Comparison of ENCODE assay signal across 8 mouse cellular contexts in the genomic region with DNA sequence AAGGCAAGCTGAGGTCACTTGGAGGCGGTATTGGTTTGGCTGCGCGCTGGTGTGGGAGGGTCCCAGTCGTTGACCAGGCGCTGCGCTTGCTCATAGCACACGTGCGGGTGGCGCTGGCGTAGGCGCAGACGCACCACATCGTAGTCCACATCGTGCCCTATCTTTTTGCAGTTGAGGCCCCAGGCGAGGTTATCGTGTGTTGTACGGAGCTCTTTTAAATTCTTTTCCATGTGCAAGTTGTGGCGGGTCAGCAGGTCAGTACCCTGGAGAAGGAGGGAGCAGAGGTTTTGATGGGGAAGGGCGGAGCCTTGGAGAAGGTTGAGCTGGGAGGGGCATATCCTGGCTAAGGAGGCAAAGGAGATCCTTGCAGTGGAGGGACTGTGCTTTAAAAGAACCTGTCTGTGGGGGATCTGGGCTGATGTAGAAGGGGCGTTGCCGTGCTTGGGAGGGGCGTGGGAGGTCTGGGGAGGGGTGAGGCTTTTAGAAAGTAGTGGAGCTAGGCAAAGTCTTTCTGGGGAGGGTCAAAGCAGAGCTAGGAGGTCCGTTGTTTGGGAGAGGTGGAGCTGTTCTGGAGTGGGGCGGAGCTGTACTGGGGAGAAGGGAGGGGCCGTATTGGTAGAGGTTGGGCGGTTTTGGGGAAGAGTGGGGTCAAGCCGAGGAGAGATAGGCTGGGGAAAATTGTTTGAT. TPM values are rescaled to one million over a fixed set of nuclear protein-coding genes. Genes with fewer than 3 reads are reported as not detected.
A peak's percentile ranks its signal among the peaks of the same experiment; 100 is the strongest.
DNase-seq lines count a peak whose midpoint lies in the region; ATAC-seq and TF ChIP-seq lines count a peak whose summit lies in the region.

No protein-coding gene starts in this region.

- no peak overlapping the region for H3K27ac ChIP-seq in heart, embryonic 14.5 days (replicated peaks in 1 of 2; ENCODE audit: control insufficient read depth in 1 of 2, insufficient read depth in 1 of 2, low read depth in 2 of 2, low read length in 2 of 2)
- no peak overlapping the region for H3K27ac ChIP-seq in limb, embryonic 14.5 days (replicated peaks; ENCODE audit: low read depth, low read length)

- no peaks in the 10 kb centered on the region for H3K9me3 ChIP-seq in heart, embryonic 14.5 days (ENCODE audit: control insufficient read depth, low read length)
- no peaks in the 10 kb centered on the region for H3K9me3 ChIP-seq in limb, embryonic 14.5 days (ENCODE audit: control insufficient read depth, low read length)

- no peak for DNase-seq in cerebellum, adult 11 months
- peak; percentile 36 for DNase-seq in ovary, adult 18-20 months (ENCODE audit: low spot score)
- no peak for DNase-seq in ovary, postnatal 10 days (ENCODE audit: low spot score)
- DNase-seq in limb, embryonic 14.5 days (ENCODE audit: low spot score), result no peak
- DNase-seq in ovary, postnatal 36 days (ENCODE audit: low spot score), result peak; percentile 38

- H3K4me3 ChIP-seq in heart, embryonic 14.5 days (ENCODE audit: control insufficient read depth in 1 of 2, insufficient read depth in 1 of 2, low read depth in 1 of 2, low read length in 2 of 2), result peak overlapping the region; percentile 16 to 30
- H3K4me3 ChIP-seq in limb, embryonic 14.5 days (replicated peaks; ENCODE audit: low read length), result peak overlapping the region; percentile 35

- peak overlapping the region; percentile 30; the same call in 1 of the 2 replicates for H3K9ac ChIP-seq in heart, embryonic 14.5 days (ENCODE audit: low read length)
- H3K9ac ChIP-seq in limb, embryonic 14.5 days (ENCODE audit: low read depth, low read length, severe bottlenecking), result peak overlapping the region; percentile 32; the same call in 1 of the 2 replicates

- peak overlapping the region; percentile 64 for H3K4me2 ChIP-seq in heart, embryonic 14.5 days (ENCODE audit: low read length)
- H3K4me2 ChIP-seq in limb, embryonic 14.5 days (replicated peaks; ENCODE audit: low read depth, low read length, severe bottlenecking), result peak overlapping the region; percentile 48

- 3% methylated on average over 27 of the region's 27 CpGs for WGBS in heart, embryonic 14.5 days
- WGBS in limb, embryonic 14.5 days, result 3% methylated on average over 27 of the region's 27 CpGs

- no peaks in the 10 kb centered on the region for H3K36me3 ChIP-seq in heart, embryonic 14.5 days (ENCODE audit: control insufficient read depth, insufficient read depth, low read length)
- no peaks in the 10 kb centered on the region for H3K36me3 ChIP-seq in limb, embryonic 14.5 days (ENCODE audit: control insufficient read depth, insufficient read depth, low read length)

- no peak for TF ChIP-seq POLR2A in limb, embryonic 14.5 days (IDR thresholded peaks at IDR 0.05; ENCODE audit: borderline replicate concordance, extremely low read depth, insufficient read depth, insufficient read length)

- H3K27me3 ChIP-seq in heart, embryonic 14.5 days (ENCODE audit: control insufficient read depth, insufficient read depth, low read length), result peaks cover 18% of the 10 kb centered on the region
- H3K27me3 ChIP-seq in limb, embryonic 14.5 days (ENCODE audit: control insufficient read depth, insufficient read depth, low read length), result no peaks in the 10 kb centered on the region

- ATAC-seq in cerebellum, adult (ENCODE audit: insufficient number of reproducible peaks, low FRiP score, low TSS enrichment), result peak; percentile 53
- ATAC-seq in heart, embryonic 14.5 days (ENCODE audit: insufficient number of reproducible peaks, insufficient read depth, low FRiP score, low read depth), result peak; percentile 65; the same call in 1 of the 2 replicates
- peak; percentile 59 for ATAC-seq in limb, embryonic 14.5 days (ENCODE audit: low FRiP score, low read depth)
- ATAC-seq in CD4-positive, CD25-positive, alpha-beta regulatory T cell, adult 4 months, result no peak

- peaks cover 5% of the 10 kb centered on the region in 2 experiments; a peak in 3 of 4 replicates for H3K4me1 ChIP-seq in heart, embryonic 14.5 days (ENCODE audit: control insufficient read depth in 2 of 2, insufficient read depth in 2 of 2, low read length in 2 of 2)
- H3K4me1 ChIP-seq in limb, embryonic 14.5 days (ENCODE audit: control insufficient read depth, insufficient read depth, low read length), result peaks cover 7% of the 10 kb centered on the region

RNA-seq across cellular contexts. Expression of gene Ccdc105, which starts 5.7 kb away (rescaled TPM):
- not detected in 2 replicates for polyA plus RNA-seq in heart, embryonic 14.5 days (2014; fragmentation: Nextera tagmentation; extraction: Ambion mirVana)
- 0.06 TPM in 1 of 2 replicates, not detected in the other for polyA plus RNA-seq in limb, embryonic 14.5 days (2012; rRNA removed)
- 0.14 TPM in 1 of 2 replicates, not detected in the other for polyA plus RNA-seq in limb, embryonic 14.5 days (2014; fragmentation: Nextera tagmentation; extraction: Ambion mirVana)
- not detected for polyA plus RNA-seq in CD4-positive, CD25-positive, alpha-beta regulatory T cell, adult 4 months (2017; shearing (Covaris generic))

RNA-seq across cellular contexts. Expression of gene Casp14, which starts 29.1 kb away (rescaled TPM):
- not detected in 2 replicates for polyA plus RNA-seq in heart, embryonic 14.5 days (2014; fragmentation: Nextera tagmentation; extraction: Ambion mirVana)
- 1.9 and 3.2 TPM in 2 replicates for polyA plus RNA-seq in limb, embryonic 14.5 days (2012; rRNA removed)
- polyA plus RNA-seq in limb, embryonic 14.5 days (2014; fragmentation: Nextera tagmentation; extraction: Ambion mirVana), result 6.3 and 8.8 TPM in 2 replicates
- not detected for polyA plus RNA-seq in CD4-positive, CD25-positive, alpha-beta regulatory T cell, adult 4 months (2017; shearing (Covaris generic))

RNA-seq across cellular contexts. Expression of gene Slc1a6, which starts 33.1 kb away (rescaled TPM):
- polyA plus RNA-seq in heart, embryonic 14.5 days (2014; fragmentation: Nextera tagmentation; extraction: Ambion mirVana), result 0.12 and 0.16 TPM in 2 replicates
- 2.7 and 4.0 TPM in 2 replicates for polyA plus RNA-seq in limb, embryonic 14.5 days (2012; rRNA removed)
- 0.78 and 0.79 TPM in 2 replicates for polyA plus RNA-seq in limb, embryonic 14.5 days (2014; fragmentation: Nextera tagmentation; extraction: Ambion mirVana)
- polyA plus RNA-seq in CD4-positive, CD25-positive, alpha-beta regulatory T cell, adult 4 months (2017; shearing (Covaris generic)), result not detected

Comparison
In these comparisons a context has a peak if more than half of its experiments do, and no peak if none do; other contexts are left out.
1. DNase-seq: peak in ovary, adult 18-20 months (single experiment) and ovary, postnatal 36 days (single experiment); none in cerebellum, adult 11 months (single experiment), ovary, postnatal 10 days (single experiment) and limb, embryonic 14.5 days (single experiment).